Mouse (Mus musculus) megakaryocyte, embryonic 14.5 days (primary cell): ENCODE results near the gene Myo1a.

Source experiments
- FLI1 ChIP-seq: IDR thresholded peaks from 2 replicates; pipeline ENCODE4 v1.6.1; 2012; ENCODE audit warnings: low read length, inconsistent platforms, mixed read lengths
- GATA1 ChIP-seq: IDR thresholded peaks from 3 replicates; pipeline ENCODE4 v1.6.1; 2012; ENCODE audit warnings: mixed read lengths, low read length, inconsistent platforms, borderline replicate concordance

GRCm38 (mm10) chr10:127704766-127705220 is at the start of gene Myo1a:
- TF ChIP-seq FLI1 (no peak), GATA1 (no peak)
